Mouse (Mus musculus) E14TG2a.4 (cell line): ENCODE measurements around the gene Ttc6.

ENCODE experiments used
- H3K27me3 ChIP-seq: 2 replicates; pipeline ENCODE4 v1.6.1; 2014; ENCODE audit warnings: low read length, control low read depth; ENCODE audit not compliant: insufficient read depth
- H3K36me3 ChIP-seq: 2 replicates; pipeline ENCODE4 v1.6.1; 2014; ENCODE audit warnings: low read length, control low read depth; ENCODE audit not compliant: insufficient read depth
- H3K4me1 ChIP-seq: replicated peaks from 2 replicates; pipeline ENCODE4 v1.6.1; 2014; ENCODE audit warnings: low read depth, low read length, control low read depth
- H3K4me3 ChIP-seq: replicated peaks from 2 replicates; pipeline ENCODE4 v1.5.1; 2014; ENCODE audit warnings: mild to moderate bottlenecking, low read length
- H3K9me3 ChIP-seq: 2 replicates; pipeline ENCODE4 v1.6.1; 2014; ENCODE audit warnings: low read length, control low read depth
- CTCF ChIP-seq: conservative IDR thresholded peaks from 2 replicates; pipeline ENCODE4 v1.5.1; 2014; ENCODE audit warnings: low read length
- NANOG ChIP-seq: IDR thresholded peaks from 2 replicates; pipeline ENCODE4 v1.6.1; 2014; ENCODE audit warnings: borderline replicate concordance, low read length, mixed read lengths
- POU5F1 ChIP-seq: IDR thresholded peaks from 2 replicates; pipeline ENCODE4 v1.6.1; 2014; ENCODE audit warnings: low read length, borderline replicate concordance

Gene Ttc6

DNA sequence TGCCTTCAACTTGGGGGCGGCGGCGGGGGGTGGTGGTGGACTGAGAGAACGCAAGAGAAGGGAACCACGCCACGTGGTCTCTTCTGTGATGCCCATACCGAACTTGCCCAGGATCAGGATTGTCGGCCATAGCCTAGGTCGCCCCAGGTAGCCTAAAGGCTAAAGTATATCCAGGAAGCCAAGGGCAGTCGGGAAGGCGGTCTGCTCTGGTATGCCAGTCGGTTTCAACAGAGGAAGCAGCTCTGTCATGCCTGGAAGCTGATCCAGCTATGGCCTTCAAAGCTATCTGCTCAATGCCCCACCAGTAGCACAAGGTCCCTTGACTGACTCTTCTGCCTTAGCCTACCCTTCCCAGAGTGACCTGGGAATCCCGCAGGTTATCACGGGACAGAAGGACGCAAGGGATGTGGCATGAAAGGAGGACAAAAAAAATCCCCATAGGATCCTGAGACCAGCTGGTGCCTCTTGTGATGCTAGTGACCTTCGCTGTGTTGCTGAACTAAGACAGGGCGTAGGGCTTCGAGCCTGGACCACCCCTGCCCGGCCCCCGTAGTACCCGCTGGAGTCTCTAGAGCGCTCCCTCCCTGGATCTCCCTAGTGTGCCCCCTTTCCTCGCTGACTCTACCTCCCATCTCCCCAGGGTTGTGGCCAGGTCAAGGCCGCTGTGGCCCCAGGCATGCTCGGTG is 14.8 kb upstream of the Ttc6 start:
- Histone ChIP-seq H3K4me3 (peak overlapping the region; percentile 43), H3K36me3 (no peaks in the 10 kb centered on the region), H3K27me3 (peaks cover 95% of the 10 kb centered on the region), H3K9me3 (no peaks in the 10 kb centered on the region), H3K4me1 (peaks cover 46% of the 10 kb centered on the region)
- TF ChIP-seq NANOG = no peak
- no peak for TF ChIP-seq POU5F1
- no peak for TF ChIP-seq CTCF

- peak overlapping the region; percentile 43 for H3K4me3 ChIP-seq
- peaks cover 45% of the 10 kb centered on the region for H3K4me1 ChIP-seq
- TF ChIP-seq POU5F1 = no peak
- no peak for TF ChIP-seq NANOG
- TF ChIP-seq CTCF = no peak
- H3K27me3 ChIP-seq = peaks cover 94% of the 10 kb centered on the region
- H3K36me3 ChIP-seq = no peaks in the 10 kb centered on the region
- H3K9me3 ChIP-seq = no peaks in the 10 kb centered on the region
Measured at GRCm38 (mm10) chr12:57549667-57550160, 14.2 kb upstream of the Ttc6 start.

GRCm38 (mm10) chr12:57550181-57550808 is 13.6 kb upstream of the Ttc6 start:
- peaks cover 43% of the 10 kb centered on the region for H3K4me1 ChIP-seq
- peaks cover 95% of the 10 kb centered on the region for H3K27me3 ChIP-seq
- no peaks in the 10 kb centered on the region for H3K36me3 ChIP-seq
- peak overlapping the region; percentile 43 for H3K4me3 ChIP-seq
- TF ChIP-seq CTCF = no peak
- no peak for TF ChIP-seq POU5F1
- no peaks in the 10 kb centered on the region for H3K9me3 ChIP-seq

- Histone ChIP-seq H3K4me3 (no peak overlapping the region), H3K9me3 (no peaks in the 10 kb centered on the region), H3K4me1 (peaks cover 43% of the 10 kb centered on the region), H3K27me3 (peaks cover 97% of the 10 kb centered on the region), H3K36me3 (no peaks in the 10 kb centered on the region)
- TF ChIP-seq CTCF (no peak), POU5F1 (no peak), NANOG (no peak)
Measured at GRCm38 (mm10) chr12:57550881-57551280, 13.0 kb upstream of the Ttc6 start.

GRCm38 (mm10) chr12:57552286-57552685 is 11.6 kb upstream of the Ttc6 start:
- H3K4me3 ChIP-seq = no peak overlapping the region
- no peak for TF ChIP-seq NANOG
- TF ChIP-seq CTCF = no peak
- TF ChIP-seq POU5F1 = no peak
- no peaks in the 10 kb centered on the region for H3K36me3 ChIP-seq
- peaks cover 31% of the 10 kb centered on the region for H3K4me1 ChIP-seq
- H3K9me3 ChIP-seq = no peaks in the 10 kb centered on the region
- peaks cover 88% of the 10 kb centered on the region for H3K27me3 ChIP-seq

- Histone ChIP-seq H3K4me3 (no peak overlapping the region), H3K36me3 (no peaks in the 10 kb centered on the region), H3K27me3 (peaks cover 75% of the 10 kb centered on the region), H3K9me3 (no peaks in the 10 kb centered on the region), H3K4me1 (peaks cover 19% of the 10 kb centered on the region)
- TF ChIP-seq POU5F1 = no peak
Measured at GRCm38 (mm10) chr12:57554091-57554490, 9.8 kb upstream of the Ttc6 start.

DNA sequence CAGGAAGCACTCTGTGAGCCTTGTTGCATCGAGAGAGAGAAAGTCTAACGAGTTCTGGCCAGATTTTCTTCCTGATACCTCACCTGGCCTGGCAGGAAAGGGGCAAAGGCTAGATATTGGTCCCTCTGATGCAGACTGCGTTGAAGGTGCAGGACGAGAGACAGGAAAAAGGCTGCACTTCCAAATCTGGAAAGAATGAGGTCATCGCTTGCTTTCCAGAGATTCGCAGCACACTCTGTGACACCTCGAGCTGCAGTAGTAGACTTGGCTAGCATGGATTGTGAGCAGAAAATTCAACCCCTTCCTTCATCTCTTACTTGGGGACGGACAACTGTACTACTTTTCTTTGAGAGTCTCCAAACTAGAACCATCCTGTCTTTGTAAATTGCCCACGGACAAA is 7.9 kb downstream of the Ttc6 start:
- TF ChIP-seq NANOG (no peak), CTCF (no peak), POU5F1 (no peak)
- peaks cover 8% of the 10 kb centered on the region; the same call in 1 of the 2 replicates for H3K4me1 ChIP-seq
- no peaks in the 10 kb centered on the region for H3K36me3 ChIP-seq
- no peak overlapping the region for H3K4me3 ChIP-seq
- no peaks in the 10 kb centered on the region for H3K9me3 ChIP-seq
- H3K27me3 ChIP-seq = peaks cover 56% of the 10 kb centered on the region

DNA sequence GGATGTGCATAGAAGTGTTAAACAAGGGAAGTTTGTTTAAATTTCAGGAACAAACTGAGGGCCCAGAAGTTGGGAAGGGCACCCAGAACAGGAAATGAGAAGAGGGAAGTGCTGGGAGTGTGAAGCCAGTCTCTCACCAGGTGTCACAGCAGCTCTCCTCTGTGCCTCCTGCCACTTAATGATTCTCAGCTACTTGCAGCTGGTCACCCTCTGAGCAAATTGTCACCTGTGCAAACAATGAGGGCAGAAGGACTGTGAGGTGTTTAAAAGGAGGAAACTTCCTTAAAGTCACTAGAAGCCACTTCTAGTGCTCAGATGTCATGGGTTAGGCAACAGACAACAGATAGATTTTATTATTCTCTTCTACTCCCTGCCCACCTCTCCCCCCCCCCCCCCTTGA is 8.5 kb downstream of the Ttc6 start:
- Histone ChIP-seq H3K4me1 (peaks cover 8% of the 10 kb centered on the region; the same call in 1 of the 2 replicates), H3K9me3 (peaks cover 3% of the 10 kb centered on the region), H3K27me3 (peaks cover 61% of the 10 kb centered on the region), H3K4me3 (no peak overlapping the region), H3K36me3 (no peaks in the 10 kb centered on the region)
- TF ChIP-seq POU5F1 (no peak), CTCF (no peak), NANOG (no peak)
